Mouse (Mus musculus) myocyte (in vitro differentiated cells): ENCODE data around the gene Tln2.

Source experiments
- CEBPB ChIP-seq: IDR thresholded peaks from 2 replicates; pipeline ENCODE4 v1.6.1; 2011; ENCODE audit warnings: mild to moderate bottlenecking, moderate library complexity; ENCODE audit not compliant: poor library complexity, insufficient read depth, severe bottlenecking
- E2F4 ChIP-seq: IDR thresholded peaks from one replicate; pipeline ENCODE4 v1.6.1; 2011; ENCODE audit warnings: mild to moderate bottlenecking, control low read depth, moderate library complexity; ENCODE audit not compliant: insufficient read depth
- MAX ChIP-seq: IDR thresholded peaks from one replicate; pipeline ENCODE4 v1.6.1; 2011; ENCODE audit warnings: low read depth, mild to moderate bottlenecking, control low read depth
- MYOD1 ChIP-seq, 3 experiments: IDR thresholded peaks; one replicate each; pipeline ENCODE4 v1.6.1; 2011; ENCODE audit warnings: control low read depth in 2 of 3, low read depth in 2 of 3, mild to moderate bottlenecking in 2 of 3, moderate library complexity in 1 of 3; ENCODE audit not compliant: insufficient read length in 2 of 3, control insufficient read depth in 1 of 3
- MYOG ChIP-seq, 3 experiments: IDR thresholded peaks; one replicate each; pipeline ENCODE4 v1.6.1; 2011; ENCODE audit warnings: control low read depth in 2 of 3, low read depth in 2 of 3, mild to moderate bottlenecking in 2 of 3; ENCODE audit not compliant: insufficient read length in 2 of 3, control insufficient read depth in 1 of 3, insufficient read depth in 1 of 3
- POLR2A ChIP-seq: IDR thresholded peaks from one replicate; pipeline ENCODE4 v1.6.1; 2011; ENCODE audit warnings: low read depth, mild to moderate bottlenecking, control low read depth, moderate library complexity; ENCODE audit not compliant: insufficient read length
- TCF12 ChIP-seq: IDR thresholded peaks from one replicate; pipeline ENCODE4 v1.6.1; 2011; ENCODE audit warnings: mild to moderate bottlenecking, control low read depth; ENCODE audit not compliant: poor library complexity, insufficient read depth, severe bottlenecking
- USF1 ChIP-seq: IDR thresholded peaks from one replicate; pipeline ENCODE4 v1.6.1; 2011; ENCODE audit warnings: low read depth, mild to moderate bottlenecking, control low read depth, moderate library complexity

- no peak for TF ChIP-seq POLR2A
- TF ChIP-seq USF1, result no peak
- no peak for TF ChIP-seq MYOD1 (IDR thresholded peaks at IDR 0.05; ENCODE audit: control insufficient read depth in 1 of 3, insufficient read length in 2 of 3, low read depth in 2 of 3)
- no peak for TF ChIP-seq E2F4
- no peak for TF ChIP-seq MAX
- TF ChIP-seq CEBPB, result no peak
- no peak for TF ChIP-seq MYOG (IDR thresholded peaks at IDR 0.05; ENCODE audit: control insufficient read depth in 1 of 3, insufficient read depth in 1 of 3, insufficient read length in 2 of 3, low read depth in 2 of 3)
- TF ChIP-seq TCF12, result no peak
Observed at GRCm38 (mm10) chr9:67545794-67546193, 13.7 kb downstream of the Tln2 start.
